Mouse (Mus musculus): Measurements from ENCODE around the gene Ap4e1. TPM values are rescaled to one million over a fixed set of nuclear protein-coding genes. Genes with fewer than 3 reads are reported as not detected.
"Not testable (repeated sequence)": the region's sequence is repeated elsewhere in the genome, so short reads cannot be mapped to it uniquely, and the experiment has no call there.

The Ap4e1 gene
- total RNA-seq, 1 experiment from 2014 or later, result 24.0 TPM

DNA sequence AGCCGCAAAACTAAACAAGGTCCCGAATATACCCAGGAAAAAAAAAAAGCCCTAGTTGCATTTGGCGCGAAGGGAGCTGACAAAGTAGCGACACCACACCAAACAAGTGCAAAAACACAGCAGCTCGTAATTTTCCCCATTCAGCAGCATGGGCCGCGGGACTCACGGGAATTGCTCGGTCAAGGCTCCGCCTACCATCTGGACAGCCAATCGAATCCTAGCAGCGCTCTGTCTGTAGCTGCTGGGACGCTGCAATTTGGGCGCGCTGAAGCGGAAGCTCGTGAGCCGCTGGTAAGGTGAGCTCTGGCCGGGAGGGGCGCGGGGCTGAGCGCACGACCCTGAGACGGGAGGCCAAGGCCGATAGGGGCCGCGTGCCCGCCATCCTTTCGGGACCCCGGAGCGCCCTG lies 61.9 kb downstream of the Ap4e1 start, which contains the start of gene Blvra:
Gene Blvra, plus strand, starts transcription at position 231 of the 407 bp plus-strand sequence.
- ATAC-seq (replicated peaks; ENCODE audit: insufficient number of reproducible peaks, low FRiP score, low TSS enrichment, poor library complexity, severe bottlenecking), result peak; percentile 100

DNA sequence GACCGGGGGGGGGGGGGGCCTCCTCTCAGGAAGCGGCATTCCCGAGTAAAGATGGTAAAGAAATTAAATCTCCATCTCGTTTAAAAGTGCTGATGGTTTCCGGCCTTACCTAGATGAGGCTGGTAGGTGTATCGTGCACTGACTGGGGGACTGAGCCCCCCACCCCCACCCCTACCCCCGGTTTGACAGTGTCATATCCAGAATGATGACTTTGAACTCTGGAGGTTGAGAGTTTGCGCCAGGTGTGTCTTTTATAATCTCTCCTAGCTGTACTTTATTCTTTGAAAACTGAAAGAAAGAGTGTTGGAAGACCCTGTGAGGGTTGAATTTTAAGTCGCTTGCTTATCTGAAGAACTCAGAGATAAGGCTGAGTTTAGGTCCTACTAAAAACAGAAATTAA lies 62.4 kb downstream of the Ap4e1 start:
- no peak for ATAC-seq (replicated peaks; ENCODE audit: insufficient number of reproducible peaks, low FRiP score, low TSS enrichment, poor library complexity, severe bottlenecking)

DNA sequence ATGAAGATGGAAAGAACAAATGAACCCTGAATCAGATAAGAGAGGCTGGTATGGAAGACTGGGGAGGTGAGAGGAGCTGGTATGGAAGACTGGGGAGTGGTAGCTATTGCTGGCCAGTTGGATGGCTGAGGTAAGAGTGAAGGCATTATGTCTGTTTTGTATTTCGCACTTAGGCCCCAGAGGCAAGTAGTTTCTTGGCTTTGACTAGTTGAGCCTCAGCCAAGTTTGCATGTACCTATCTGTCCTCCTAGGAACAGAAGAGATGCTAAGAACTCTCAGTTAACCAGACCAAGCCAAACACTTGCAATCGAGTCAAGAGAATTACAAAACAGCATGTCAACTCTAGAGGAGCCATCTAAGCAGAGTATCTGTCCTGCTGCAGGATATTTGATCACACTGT lies 65.6 kb downstream of the Ap4e1 start:
- no peak for ATAC-seq (replicated peaks; ENCODE audit: insufficient number of reproducible peaks, low FRiP score, low TSS enrichment, poor library complexity, severe bottlenecking)

DNA sequence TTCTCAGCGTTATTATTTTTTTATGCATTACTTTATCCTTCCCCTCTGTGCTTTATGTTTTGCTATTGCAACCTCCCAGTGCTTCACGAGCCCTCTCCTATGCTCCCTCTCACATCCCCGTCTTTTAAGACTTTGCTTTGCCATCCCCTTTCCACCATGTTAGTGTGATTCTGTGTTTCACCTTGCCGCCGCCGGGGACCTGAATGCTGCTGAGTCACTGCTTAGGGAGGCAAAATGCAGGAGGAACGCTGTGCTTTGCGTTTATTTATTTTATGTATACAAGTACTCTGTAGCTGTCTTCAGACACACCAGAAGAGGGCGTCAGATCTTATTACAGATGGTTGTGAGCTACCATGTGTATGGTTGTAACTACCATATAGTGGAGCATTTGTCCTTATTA lies 69.1 kb downstream of the Ap4e1 start:
- no peak for ATAC-seq (replicated peaks; ENCODE audit: insufficient number of reproducible peaks, low FRiP score, low TSS enrichment, poor library complexity, severe bottlenecking)

DNA sequence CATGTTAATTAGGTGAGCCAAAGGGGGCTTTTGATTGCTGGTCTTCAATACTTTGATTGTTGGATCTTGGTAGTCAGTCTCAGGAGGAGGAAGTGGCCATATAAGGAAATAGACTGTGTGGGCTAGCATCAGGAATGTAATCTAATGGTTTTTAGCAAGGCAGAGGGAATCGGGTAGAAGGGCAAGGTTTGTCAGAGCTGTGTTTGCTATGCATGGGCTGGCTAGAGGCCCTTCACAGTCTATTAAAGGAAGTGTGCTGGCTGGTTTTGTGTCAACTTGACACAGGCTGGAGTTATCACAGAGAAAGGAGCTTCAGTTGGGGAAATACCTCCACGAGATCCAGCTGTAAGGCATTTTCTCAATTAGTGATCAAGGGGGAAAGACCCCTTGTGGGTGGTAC lies 70.5 kb downstream of the Ap4e1 start:
- not testable (repeated sequence) for ATAC-seq (replicated peaks; ENCODE audit: insufficient number of reproducible peaks, low FRiP score, low TSS enrichment, poor library complexity, severe bottlenecking)

DNA sequence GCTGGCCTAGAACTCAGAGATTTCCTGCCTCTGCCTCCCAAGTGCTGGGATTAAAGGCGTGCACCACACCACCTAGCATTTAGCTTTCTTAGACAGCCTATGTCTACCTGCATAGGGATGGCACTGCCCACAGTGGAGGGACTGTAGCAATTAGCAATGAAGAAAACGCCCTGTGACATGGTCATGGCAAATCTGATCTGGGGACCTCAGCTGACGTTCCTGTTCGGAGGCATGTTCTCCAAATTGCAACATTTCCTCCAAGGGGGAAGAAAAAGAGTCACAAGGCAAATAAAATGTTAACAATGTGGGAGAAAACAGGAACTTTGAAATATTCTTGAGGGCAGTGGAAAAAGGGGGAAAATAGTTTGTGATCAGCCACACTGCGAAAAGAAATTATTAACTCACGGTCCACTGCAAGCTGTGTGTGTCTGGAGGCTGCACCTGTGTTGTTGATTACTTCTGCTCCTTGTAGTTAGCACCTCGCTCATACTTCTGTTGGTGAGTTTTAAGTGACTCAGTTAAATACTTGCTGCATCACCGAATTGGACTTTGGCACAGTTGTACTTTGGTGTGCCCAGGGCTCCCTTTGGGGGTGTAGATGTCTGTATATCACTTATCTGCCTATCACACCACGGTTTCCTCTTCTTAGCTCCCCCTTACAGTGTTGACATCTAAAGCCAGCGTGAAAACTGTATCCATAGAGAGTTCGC lies 71.5 kb downstream of the Ap4e1 start:
- peak; percentile 94 for ATAC-seq (replicated peaks; ENCODE audit: insufficient number of reproducible peaks, low FRiP score, low TSS enrichment, poor library complexity, severe bottlenecking)

DNA sequence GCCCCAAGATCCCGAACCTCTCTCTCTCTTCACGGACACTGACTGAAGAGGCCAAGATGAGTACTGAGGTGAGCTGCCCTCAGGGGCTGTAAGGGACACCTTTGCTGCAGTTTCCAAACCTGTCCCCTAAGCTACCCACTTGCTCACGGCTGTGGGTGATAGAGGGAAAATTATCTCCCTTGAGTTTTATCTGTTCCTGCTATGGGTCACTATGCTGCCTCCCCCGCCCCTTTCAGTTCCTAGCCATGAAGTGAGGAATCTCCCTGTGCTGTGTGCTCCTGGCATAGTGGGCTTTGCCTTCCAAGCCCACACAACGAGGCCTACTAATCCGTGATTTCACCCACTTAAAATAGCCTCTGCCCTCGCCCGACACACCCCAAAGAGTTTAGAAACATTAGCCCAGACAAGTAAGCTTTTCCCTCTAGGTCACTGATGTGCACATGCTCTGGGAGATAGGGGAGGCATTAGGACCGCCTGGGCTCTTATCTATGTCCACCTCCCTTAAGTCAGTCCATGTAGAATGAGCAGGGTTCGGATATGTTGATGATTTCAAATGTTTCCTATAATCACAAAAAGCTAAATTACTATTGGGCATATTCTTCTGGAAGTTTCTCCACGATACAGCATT lies 72.2 kb downstream of the Ap4e1 start:
- ATAC-seq (replicated peaks; ENCODE audit: insufficient number of reproducible peaks, low FRiP score, low TSS enrichment, poor library complexity, severe bottlenecking), result no peak

DNA sequence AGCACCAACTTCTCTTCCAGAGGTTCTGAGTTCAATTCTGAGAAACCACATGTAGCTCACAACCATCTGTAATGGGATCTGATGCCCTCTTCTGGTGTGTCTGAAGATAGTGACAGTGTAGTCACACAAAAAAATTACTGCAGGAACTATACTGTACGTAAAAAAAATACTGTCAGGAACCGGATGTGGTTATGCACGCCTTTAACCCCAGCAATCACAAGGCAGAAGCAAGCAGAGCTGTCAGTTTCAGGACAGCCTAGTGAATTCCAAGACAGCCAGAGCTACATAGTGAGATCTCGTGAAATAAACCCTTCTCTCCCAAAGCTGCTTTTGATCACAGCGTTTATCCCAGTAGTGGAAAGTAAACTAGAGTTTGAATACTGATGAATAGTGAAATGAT lies 77.7 kb downstream of the Ap4e1 start:
- peak; percentile 50; the same call in 1 of the 2 replicates for ATAC-seq (replicated peaks; ENCODE audit: insufficient number of reproducible peaks, low FRiP score, low TSS enrichment, poor library complexity, severe bottlenecking)

DNA sequence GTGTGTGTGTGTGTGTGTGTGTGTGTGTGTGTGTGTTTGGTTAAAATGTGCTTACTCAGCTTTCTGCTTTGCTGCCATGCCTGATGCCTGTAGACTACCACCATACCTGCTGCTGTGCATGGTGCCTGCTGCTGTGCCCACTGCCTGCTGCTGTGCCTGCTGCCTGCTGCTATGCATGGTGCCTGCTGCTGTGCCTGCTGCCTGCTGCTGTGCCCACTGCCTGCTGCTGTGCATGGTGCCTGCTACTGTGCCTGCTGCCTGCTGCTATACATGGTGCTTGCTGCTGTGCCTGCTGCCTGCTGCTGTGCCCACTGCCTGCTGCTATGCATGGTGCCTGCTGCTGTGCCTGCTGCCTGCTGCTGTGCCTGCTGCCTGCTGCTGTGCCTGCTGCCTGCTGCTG lies 81.6 kb downstream of the Ap4e1 start:
- not testable (repeated sequence) for ATAC-seq (replicated peaks; ENCODE audit: insufficient number of reproducible peaks, low FRiP score, low TSS enrichment, poor library complexity, severe bottlenecking)

DNA sequence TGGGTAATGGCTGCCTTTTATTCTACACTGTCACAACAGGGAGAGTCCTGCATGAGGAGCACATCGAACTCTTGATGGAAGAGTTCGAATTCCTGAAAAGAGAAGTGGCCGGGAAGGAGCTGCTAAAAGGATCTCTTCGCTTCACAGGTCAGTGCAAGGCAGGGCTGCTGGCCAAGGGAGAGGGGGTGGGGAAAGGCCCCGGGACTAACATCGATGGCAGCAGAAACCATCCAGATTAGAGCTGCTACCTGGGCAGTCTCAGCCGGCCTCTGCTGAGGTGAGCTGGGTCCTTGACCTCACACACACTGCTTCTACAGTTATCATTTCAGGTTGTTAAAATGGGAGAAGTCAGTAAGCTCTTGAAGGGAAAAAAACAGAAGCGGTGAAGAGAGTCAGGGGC lies 83.5 kb downstream of the Ap4e1 start:
- no peak for ATAC-seq (replicated peaks; ENCODE audit: insufficient number of reproducible peaks, low FRiP score, low TSS enrichment, poor library complexity, severe bottlenecking)

DNA sequence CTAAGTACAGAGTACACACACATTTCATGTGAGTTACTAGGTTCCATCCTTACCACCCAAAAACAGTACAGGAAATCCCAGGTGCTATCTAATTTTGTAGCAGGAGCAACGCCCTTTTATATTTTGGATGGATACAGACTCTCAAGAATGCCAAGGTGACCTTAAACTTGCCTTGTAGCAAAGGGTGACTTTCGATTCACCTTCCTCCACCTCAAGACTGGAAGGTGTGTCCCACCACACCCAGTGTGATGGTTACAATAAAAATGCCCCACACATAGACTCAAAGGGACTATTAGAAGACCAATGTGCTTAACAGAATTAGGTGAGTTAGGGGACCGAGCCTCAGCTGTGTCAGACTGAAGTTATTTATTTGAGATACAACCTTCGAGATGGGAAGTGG lies 100.5 kb downstream of the Ap4e1 start:
- no peak for ATAC-seq (replicated peaks; ENCODE audit: insufficient number of reproducible peaks, low FRiP score, low TSS enrichment, poor library complexity, severe bottlenecking)

Other genes with a start within 250 kb of the Ap4e1 start
- gene Usp50, start 225.2 kb upstream of the Ap4e1 start, total RNA-seq (2017), result 0.49 to 0.57 TPM in 2 of 3 replicates, not detected in the other
- gene Trpm7, start 132.5 kb upstream of the Ap4e1 start, total RNA-seq (2017), result 57.2 to 80.3 TPM (median 67.0 TPM) in 3 replicates
- 121 to 154 TPM (median 127 TPM) in 3 replicates for gene Sppl2a, start 75.5 kb upstream of the Ap4e1 start, total RNA-seq (2017)
- gene Blvra, start 61.9 kb downstream of the Ap4e1 start, total RNA-seq (2017), result 37.5 to 57.1 TPM (median 46.3 TPM) in 3 replicates
- 3.0 to 8.1 TPM (median 4.6 TPM) in 3 replicates for gene Ncaph, start 125.2 kb downstream of the Ap4e1 start, total RNA-seq (2017)
- 10.8 to 22.5 TPM (median 14.0 TPM) in 3 replicates for gene Itpripl1, start 134.7 kb downstream of the Ap4e1 start, total RNA-seq (2017)
- gene 1810024B03Rik, start 199.6 kb downstream of the Ap4e1 start, total RNA-seq (2017), result 1.1 to 3.4 TPM (median 2.5 TPM) in 3 replicates
- gene Snrnp200, start 199.7 kb downstream of the Ap4e1 start, total RNA-seq (2017), result 146 to 205 TPM (median 156 TPM) in 3 replicates
- gene Ciao1, start 239.1 kb downstream of the Ap4e1 start, total RNA-seq (2017), result 24.8 to 32.6 TPM (median 28.7 TPM) in 3 replicates
- gene Tmem127, start 239.2 kb downstream of the Ap4e1 start, total RNA-seq (2017), result 43.9 to 86.2 TPM (median 50.4 TPM) in 3 replicates